Mouse (Mus musculus): Measurements from ENCODE around the gene Mindy1. TPM values are rescaled to one million over a fixed set of nuclear protein-coding genes. Genes with fewer than 3 reads are reported as not detected.

Mindy1 gene
- polyA plus RNA-seq, 1 experiment = 96.8 TPM

DNA sequence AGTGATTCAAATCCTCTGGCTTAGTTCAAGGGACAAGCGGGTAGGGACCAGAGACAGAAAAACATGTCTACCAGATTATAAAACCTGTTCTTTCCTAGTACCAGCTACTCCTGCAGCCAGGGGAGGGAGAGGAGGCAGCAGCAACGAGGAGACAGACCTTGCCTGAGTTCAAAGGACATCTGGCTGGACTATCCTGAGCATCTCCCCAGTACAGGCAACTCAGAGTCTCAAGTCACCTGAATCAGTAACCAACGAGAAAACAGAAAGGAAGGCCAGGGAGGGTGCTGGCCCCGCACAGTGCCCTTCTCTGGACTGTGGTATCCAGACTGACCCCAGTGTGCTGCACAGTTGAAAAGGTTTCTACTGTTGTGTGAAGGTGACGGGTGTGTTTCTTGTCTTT is 24.2 kb upstream of the Mindy1 start:
- no peaks in the 10 kb centered on the region for H3K27me3 ChIP-seq (ENCODE audit: control insufficient read depth, insufficient read depth, low read length)
- DNase-seq = no peak
- 86% methylated on average over 5 of the region's 5 CpGs for WGBS
- H3K4me3 ChIP-seq (replicated peaks; ENCODE audit: insufficient read depth, low read depth, low read length) = no peak overlapping the region
- H3K4me1 ChIP-seq (ENCODE audit: control insufficient read depth, insufficient read depth, low read length) = no peaks in the 10 kb centered on the region
- no peak overlapping the region for H3K27ac ChIP-seq (ENCODE audit: insufficient read depth, low read length)
- TF ChIP-seq CTCF (IDR thresholded peaks at IDR 0.05; ENCODE audit: borderline replicate concordance, insufficient read depth, low read depth, low read length) (no peak), POLR2A (IDR thresholded peaks at IDR 0.05; ENCODE audit: borderline replicate concordance, insufficient read depth, low read length) (no peak)

DNA sequence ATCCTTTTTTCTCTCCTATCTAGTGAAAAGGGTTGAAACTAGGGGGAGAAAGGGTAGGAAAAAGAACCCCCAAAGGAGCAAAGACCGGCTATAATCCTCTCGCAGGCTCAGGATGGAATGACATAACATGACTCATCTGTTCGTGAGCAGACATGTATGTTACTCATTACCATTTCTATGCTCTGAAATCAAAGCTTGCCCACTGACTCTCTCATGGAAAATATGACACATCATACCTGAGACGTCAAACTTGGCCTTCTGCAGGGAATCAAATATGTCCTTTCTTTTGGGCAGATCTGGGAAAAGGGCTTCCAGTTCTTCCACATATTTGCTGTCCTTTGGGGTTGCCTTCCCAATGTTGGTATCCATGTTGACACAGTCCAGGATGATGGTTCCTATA is 19.2 kb upstream of the Mindy1 start:
- 94% methylated on average over 4 of the region's 4 CpGs for WGBS
- H3K4me1 ChIP-seq (ENCODE audit: control insufficient read depth, insufficient read depth, low read length) = no peaks in the 10 kb centered on the region
- DNase-seq = no peak
- no peaks in the 10 kb centered on the region for H3K27me3 ChIP-seq (ENCODE audit: control insufficient read depth, insufficient read depth, low read length)
- H3K4me3 ChIP-seq (replicated peaks; ENCODE audit: insufficient read depth, low read depth, low read length) = no peak overlapping the region
- TF ChIP-seq CTCF (IDR thresholded peaks at IDR 0.05; ENCODE audit: borderline replicate concordance, insufficient read depth, low read depth, low read length) (no peak), POLR2A (IDR thresholded peaks at IDR 0.05; ENCODE audit: borderline replicate concordance, insufficient read depth, low read length) (no peak)
- H3K27ac ChIP-seq (ENCODE audit: insufficient read depth, low read length) = no peak overlapping the region

DNA sequence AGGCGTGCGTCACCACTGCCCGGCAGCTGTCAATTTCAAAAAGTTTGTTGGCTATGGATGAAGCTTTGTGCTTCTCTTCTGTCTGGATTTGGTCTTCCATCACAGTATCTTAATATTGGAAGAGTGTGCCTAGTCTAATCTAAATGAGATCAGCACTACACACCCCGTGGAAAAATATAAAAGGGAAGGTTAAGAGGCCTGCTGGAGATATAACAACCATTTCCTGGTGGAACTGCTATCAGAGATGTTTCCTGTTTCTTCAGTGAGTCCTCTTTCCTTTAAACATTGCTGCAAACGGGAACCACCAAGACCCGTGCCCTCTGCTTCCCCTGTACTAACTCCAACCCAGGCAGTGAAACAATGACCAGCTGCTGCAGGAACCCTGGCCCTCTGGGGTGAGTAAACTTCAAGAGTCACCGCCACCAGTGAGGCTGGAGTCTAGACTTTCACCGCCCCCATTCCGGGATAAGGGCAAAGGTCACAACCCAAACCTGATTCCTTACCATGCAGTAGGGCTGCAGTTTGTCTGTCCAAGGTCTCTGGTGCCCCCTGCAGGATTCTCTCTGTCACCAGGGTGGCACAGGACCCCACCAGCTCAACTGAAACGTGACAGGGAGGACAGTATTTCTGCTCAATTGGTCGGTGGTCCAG is 17.9 kb upstream of the Mindy1 start:
- H3K27me3 ChIP-seq (ENCODE audit: control insufficient read depth, insufficient read depth, low read length) = no peaks in the 10 kb centered on the region
- no peaks in the 10 kb centered on the region; the same call in 1 of the 2 replicates for H3K4me1 ChIP-seq (ENCODE audit: control insufficient read depth, insufficient read depth, low read length)
- peak; percentile 55 to 70 for DNase-seq
- H3K4me3 ChIP-seq (replicated peaks; ENCODE audit: insufficient read depth, low read depth, low read length) = no peak overlapping the region
- TF ChIP-seq POLR2A (IDR thresholded peaks at IDR 0.05; ENCODE audit: borderline replicate concordance, insufficient read depth, low read length) (no peak), CTCF (IDR thresholded peaks at IDR 0.05; ENCODE audit: borderline replicate concordance, insufficient read depth, low read depth, low read length) (peak; percentile 69)
- H3K27ac ChIP-seq (ENCODE audit: insufficient read depth, low read length) = no peak overlapping the region
- WGBS = 52% methylated on average over 11 of the region's 11 CpGs

DNA sequence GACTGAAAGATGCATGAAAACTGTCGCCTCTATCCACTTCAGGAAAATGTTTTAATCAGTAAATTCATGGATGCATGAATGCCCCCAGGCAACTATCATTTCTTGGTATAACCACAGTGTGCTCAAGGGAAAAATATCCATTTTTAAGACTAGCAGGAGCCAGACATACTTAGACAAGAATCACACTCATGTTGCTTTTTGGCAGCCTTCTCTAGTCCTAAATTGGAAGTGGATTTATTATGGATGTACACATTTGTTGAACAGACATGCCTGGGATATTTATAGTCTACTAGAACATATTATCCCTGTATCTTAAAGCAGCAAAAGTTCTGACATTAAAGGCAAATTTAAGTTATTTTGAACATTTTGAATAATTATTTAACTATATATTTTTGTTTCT is 16.4 kb upstream of the Mindy1 start:
- Histone ChIP-seq H3K4me1 (ENCODE audit: control insufficient read depth, insufficient read depth, low read length) (no peaks in the 10 kb centered on the region; the same call in 1 of the 2 replicates), H3K27ac (ENCODE audit: insufficient read depth, low read length) (no peak overlapping the region), H3K4me3 (replicated peaks; ENCODE audit: insufficient read depth, low read depth, low read length) (no peak overlapping the region), H3K27me3 (ENCODE audit: control insufficient read depth, insufficient read depth, low read length) (no peaks in the 10 kb centered on the region)
- no peak for TF ChIP-seq POLR2A (IDR thresholded peaks at IDR 0.05; ENCODE audit: borderline replicate concordance, insufficient read depth, low read length)
- no peak for TF ChIP-seq CTCF (IDR thresholded peaks at IDR 0.05; ENCODE audit: borderline replicate concordance, insufficient read depth, low read depth, low read length)
- no peak for DNase-seq
- WGBS = 67% methylated on average over 1 of the region's 1 CpGs

DNA sequence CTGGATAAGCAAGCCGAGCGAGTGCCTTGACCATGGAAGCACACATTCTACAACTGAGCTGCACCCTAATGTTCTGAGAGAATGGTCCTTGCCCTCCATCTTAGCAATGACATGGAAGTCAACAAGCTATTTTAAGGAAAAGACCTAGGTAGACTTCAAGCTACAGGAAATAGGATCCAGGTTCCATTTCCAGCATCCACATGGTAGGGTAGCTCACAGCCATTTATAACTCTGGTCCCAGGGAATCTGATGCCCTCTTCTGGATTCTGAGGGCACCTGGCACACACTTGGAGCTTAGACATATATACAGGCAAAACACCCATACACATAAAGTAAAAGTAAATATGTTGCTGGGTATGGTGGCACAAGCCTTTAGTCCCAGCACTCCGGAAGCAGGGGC is 15.1 kb upstream of the Mindy1 start:
- TF ChIP-seq POLR2A (IDR thresholded peaks at IDR 0.05; ENCODE audit: borderline replicate concordance, insufficient read depth, low read length) = no peak
- TF ChIP-seq CTCF (IDR thresholded peaks at IDR 0.05; ENCODE audit: borderline replicate concordance, insufficient read depth, low read depth, low read length) = no peak
- 92% methylated on average over 3 of the region's 3 CpGs for WGBS
- Histone ChIP-seq H3K27ac (ENCODE audit: insufficient read depth, low read length) (no peak overlapping the region), H3K4me3 (replicated peaks; ENCODE audit: insufficient read depth, low read depth, low read length) (no peak overlapping the region), H3K4me1 (ENCODE audit: control insufficient read depth, insufficient read depth, low read length) (peaks cover 5% of the 10 kb centered on the region; the same call in 1 of the 2 replicates), H3K27me3 (ENCODE audit: control insufficient read depth, insufficient read depth, low read length) (no peaks in the 10 kb centered on the region)
- DNase-seq = no peak

DNA sequence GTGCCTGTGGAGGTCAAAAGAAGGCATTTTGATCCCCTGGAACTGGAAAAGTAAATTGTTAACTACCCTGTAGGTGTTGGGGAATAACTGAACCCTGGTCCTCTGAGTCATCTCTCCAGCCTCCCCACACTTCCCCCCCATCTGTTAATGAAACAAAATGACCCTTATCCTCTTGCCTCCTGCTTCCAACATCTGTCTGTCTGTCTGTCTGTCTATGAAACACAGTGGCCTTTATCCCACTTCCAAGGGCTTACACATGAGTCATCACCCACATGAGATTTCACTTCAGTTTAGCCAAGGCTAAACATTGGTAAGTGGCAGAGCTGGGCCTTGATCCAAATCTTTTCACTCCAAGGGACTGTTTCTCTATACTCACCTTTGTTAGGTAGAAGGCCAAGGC is 13.3 kb upstream of the Mindy1 start:
- peaks cover 14% of the 10 kb centered on the region for H3K4me1 ChIP-seq (ENCODE audit: control insufficient read depth, insufficient read depth, low read length)
- no peak for DNase-seq
- H3K27ac ChIP-seq (ENCODE audit: insufficient read depth, low read length) = no peak overlapping the region
- H3K27me3 ChIP-seq (ENCODE audit: control insufficient read depth, insufficient read depth, low read length) = no peaks in the 10 kb centered on the region
- no peak for TF ChIP-seq CTCF (IDR thresholded peaks at IDR 0.05; ENCODE audit: borderline replicate concordance, insufficient read depth, low read depth, low read length)
- no peak for TF ChIP-seq POLR2A (IDR thresholded peaks at IDR 0.05; ENCODE audit: borderline replicate concordance, insufficient read depth, low read length)
- H3K4me3 ChIP-seq (replicated peaks; ENCODE audit: insufficient read depth, low read depth, low read length) = no peak overlapping the region

DNA sequence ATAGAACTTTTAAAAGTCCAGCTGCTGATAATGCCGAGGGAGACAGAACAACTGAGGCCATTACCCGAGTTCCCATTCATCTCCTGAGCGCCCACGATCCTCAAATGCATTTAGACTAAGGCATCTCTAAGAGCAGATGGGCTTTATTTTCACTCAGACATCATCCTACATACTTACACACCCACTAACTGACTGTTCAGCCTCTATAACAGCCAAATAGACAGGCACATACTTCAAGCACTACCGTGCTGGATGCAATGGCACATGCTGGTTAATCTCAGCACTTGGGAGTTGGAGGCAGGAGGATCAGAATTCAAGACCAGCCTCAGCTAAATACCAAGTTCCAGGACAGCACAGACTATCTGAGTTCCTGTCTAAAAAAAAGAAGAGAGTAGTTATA is 11.4 kb upstream of the Mindy1 start:
- WGBS = 84% methylated on average over 5 of the region's 5 CpGs
- Histone ChIP-seq H3K4me1 (ENCODE audit: control insufficient read depth, insufficient read depth, low read length) (peaks cover 28% of the 10 kb centered on the region), H3K27ac (ENCODE audit: insufficient read depth, low read length) (no peak overlapping the region), H3K4me3 (replicated peaks; ENCODE audit: insufficient read depth, low read depth, low read length) (no peak overlapping the region), H3K27me3 (ENCODE audit: control insufficient read depth, insufficient read depth, low read length) (no peaks in the 10 kb centered on the region)
- DNase-seq = no peak
- TF ChIP-seq POLR2A (IDR thresholded peaks at IDR 0.05; ENCODE audit: borderline replicate concordance, insufficient read depth, low read length) (no peak), CTCF (IDR thresholded peaks at IDR 0.05; ENCODE audit: borderline replicate concordance, insufficient read depth, low read depth, low read length) (no peak)

DNA sequence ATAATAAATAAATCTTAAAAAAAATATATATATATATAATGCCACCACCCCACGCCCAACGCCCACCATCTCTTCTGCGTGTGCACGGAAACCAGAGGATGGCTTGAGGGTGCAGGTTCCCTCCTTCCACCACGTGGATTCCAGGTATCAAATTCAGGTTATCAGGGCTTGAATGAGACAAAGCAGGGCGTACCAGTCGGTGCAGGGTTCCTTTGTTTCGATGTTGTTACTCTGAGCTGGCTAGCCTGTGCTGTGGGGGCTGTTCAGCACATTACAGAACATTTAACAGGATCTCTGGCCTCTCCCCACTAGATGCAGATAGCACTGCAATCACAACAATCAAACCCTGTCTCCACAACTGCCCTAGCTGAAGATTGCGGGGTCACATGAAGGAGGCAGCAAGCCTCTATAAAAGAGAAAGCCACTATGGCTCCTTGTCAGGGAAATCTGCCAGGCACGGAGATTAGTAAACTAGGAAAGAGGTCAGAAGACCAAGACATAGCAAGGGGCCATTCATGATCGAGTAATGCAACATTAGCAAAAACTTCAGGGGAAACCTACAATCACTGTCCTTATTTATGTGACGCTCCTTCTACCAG is 10.3 kb upstream of the Mindy1 start:
- Histone ChIP-seq H3K27me3 (ENCODE audit: control insufficient read depth, insufficient read depth, low read length) (no peaks in the 10 kb centered on the region), H3K27ac (ENCODE audit: insufficient read depth, low read length) (peak overlapping the region; percentile 59), H3K4me1 (ENCODE audit: control insufficient read depth, insufficient read depth, low read length) (peaks cover 34% of the 10 kb centered on the region), H3K4me3 (replicated peaks; ENCODE audit: insufficient read depth, low read depth, low read length) (no peak overlapping the region)
- no peak for DNase-seq
- no peak for TF ChIP-seq CTCF (IDR thresholded peaks at IDR 0.05; ENCODE audit: borderline replicate concordance, insufficient read depth, low read depth, low read length)
- TF ChIP-seq POLR2A (IDR thresholded peaks at IDR 0.05; ENCODE audit: borderline replicate concordance, insufficient read depth, low read length) = no peak
- 69% methylated on average over 12 of the region's 12 CpGs for WGBS

All from cerebellum, adult 2 months (tissue).